ENCODE assay signal across 13 mouse cellular contexts in genomic region chr3:116190727-116191126, GRCm38 (mm10).
A peak's percentile ranks its signal among the peaks of the same experiment; 100 is the strongest.
DNase-seq lines count a peak whose midpoint lies in the region; ATAC-seq lines count a peak whose summit lies in the region.
"Had no signal": no experiment of that assay in that cellular context is flagged by ENCODE, and none has a peak within 500 bp of the region (broad histone marks: within the 10 kb centered on the region; RNA-seq: fewer than 3 reads in every experiment).

No protein-coding gene starts in this region.

- H3K9me3 ChIP-seq in lung, embryonic 16.5 days (ENCODE audit: control insufficient read depth, low read length), result no peaks in the 10 kb centered on the region
- H3K9me3 ChIP-seq: liver, embryonic 12.5 days; midbrain, embryonic 10.5 days had no signal

- H3K4me2 ChIP-seq in lung, embryonic 16.5 days (ENCODE audit: low read depth, low read length), result no peak overlapping the region
- H3K4me2 ChIP-seq: liver, embryonic 12.5 days had no signal

- intact Hi-C loops in left cerebral cortex, postnatal 14 days (cut with DNase I), result no loop called here

- H3K36me3 ChIP-seq in lung, embryonic 16.5 days (ENCODE audit: control insufficient read depth, insufficient read depth, low read length), result no peaks in the 10 kb centered on the region
- H3K36me3 ChIP-seq: liver, embryonic 12.5 days; midbrain, embryonic 10.5 days had no signal

- no peak for DNase-seq in frontal cortex, postnatal 14 days (ENCODE audit: low spot score in 2 of 2)
- peak; percentile 15 to 24 for DNase-seq in left cerebral cortex, postnatal 14 days (ENCODE audit: low spot score in 2 of 2)
- DNase-seq in left cerebral cortex, adult 11 months (ENCODE audit: low spot score), result no peak
- DNase-seq in NIH3T3 (ENCODE audit: low read depth), result peak; percentile 57
- DNase-seq in urinary bladder, adult 18-20 months (ENCODE audit: low spot score in 2 of 2), result no peak
- DNase-seq in T-cell, adult 2 months (ENCODE audit: low spot score), result no peak
- DNase-seq: adrenal gland, adult 2 months; heart, postnatal 36 days had no signal

- H3K9ac ChIP-seq in lung, embryonic 16.5 days (ENCODE audit: low read length), result no peak overlapping the region
- H3K9ac ChIP-seq: liver, embryonic 12.5 days had no signal

- WGBS in lung, embryonic 16.5 days, result 40% methylated on average over 2 of the region's 2 CpGs

- ATAC-seq in frontal cortex, adult (ENCODE audit: low TSS enrichment), result peak; percentile 79
- peak; percentile 68 for ATAC-seq in lung, embryonic 16.5 days (ENCODE audit: low read depth)
- ATAC-seq: intestine, embryonic 16.5 days; liver, embryonic 12.5 days had no signal

- peak overlapping the region; percentile 61 for H3K27ac ChIP-seq in lung, embryonic 16.5 days (ENCODE audit: low read length)
- H3K27ac ChIP-seq: liver, embryonic 12.5 days; midbrain, embryonic 10.5 days had no signal

- no peak overlapping the region for H3K4me3 ChIP-seq in lung, embryonic 16.5 days (ENCODE audit: low read length)
- H3K4me3 ChIP-seq: liver, embryonic 12.5 days; midbrain, embryonic 10.5 days had no signal

- H3K27me3 ChIP-seq in lung, embryonic 16.5 days (ENCODE audit: control insufficient read depth, insufficient read depth, low read depth, low read length), result no peaks in the 10 kb centered on the region
- H3K27me3 ChIP-seq: liver, embryonic 12.5 days had no signal

- H3K4me1 ChIP-seq in lung, embryonic 16.5 days (replicated peaks; ENCODE audit: control insufficient read depth, insufficient read depth, low read length), result peaks cover 11% of the 10 kb centered on the region
- H3K4me1 ChIP-seq: liver, embryonic 12.5 days; midbrain, embryonic 10.5 days had no signal

Comparison
In these comparisons a context has a peak if more than half of its experiments do, and no peak if none do; other contexts are left out.
1. DNase-seq: peak in left cerebral cortex, postnatal 14 days (2 of 2) and NIH3T3 (single experiment); none in frontal cortex, postnatal 14 days (0 of 2), left cerebral cortex, adult 11 months (single experiment), urinary bladder, adult 18-20 months (0 of 2) and T-cell, adult 2 months (single experiment).